Mouse (Mus musculus) embryonic facial prominence, embryonic 12.5 days (tissue): ENCODE results near the gene Mansc4. TPM values are rescaled to one million over a fixed set of nuclear protein-coding genes. Genes with fewer than 3 reads are reported as not detected.

Experiments used
- ATAC-seq: fragments of 200-750 bp; cut with Nextera tagmentation; 2 replicates; pipeline ENCODE4 v1.8.0; 2017; ENCODE audit not compliant: insufficient number of reproducible peaks, insufficient read depth, low FRiP score, low TSS enrichment
- H3K27ac ChIP-seq: fragments of 300-500 bp; sonication (generic); 2 replicates; pipeline ENCODE4 v1.5.1; 2016; ENCODE audit warnings: mild to moderate bottlenecking
- H3K27me3 ChIP-seq: fragments of 300-500 bp; sonication (generic); 2 replicates; pipeline ENCODE4 v1.6.1; 2016; ENCODE audit warnings: mild to moderate bottlenecking, moderate library complexity
- H3K36me3 ChIP-seq: fragments of 300-500 bp; sonication (generic); 2 replicates; pipeline ENCODE4 v1.6.1; 2016; ENCODE audit warnings: mild to moderate bottlenecking
- H3K4me1 ChIP-seq: fragments of 300-500 bp; sonication (generic); 2 replicates; pipeline ENCODE4 v1.6.1; 2016
- H3K4me2 ChIP-seq: fragments of 300-500 bp; sonication (generic); replicated peaks from 2 replicates; pipeline ENCODE4 v1.6.1; 2016; ENCODE audit warnings: mild to moderate bottlenecking, moderate library complexity
- H3K4me3 ChIP-seq: fragments of 300-500 bp; sonication (generic); 2 replicates; pipeline ENCODE4 v1.5.1; 2016; ENCODE audit warnings: mild to moderate bottlenecking
- H3K9ac ChIP-seq: fragments of 300-500 bp; sonication (generic); 2 replicates; pipeline ENCODE4 v1.6.1; 2016; ENCODE audit warnings: mild to moderate bottlenecking, moderate library complexity
- H3K9me3 ChIP-seq: fragments of 300-500 bp; sonication (generic); 2 replicates; pipeline ENCODE4 v1.6.1; 2016; ENCODE audit warnings: mild to moderate bottlenecking, moderate library complexity
- WGBS: fragments of 180-500 bp; shearing (Covaris S2); methylation state at CpG from one replicate; pipeline ENCODE4 v1.1.7; 2016; 5-methylcytosine and 5-hydroxymethylcytosine counted together
- polyA plus RNA-seq: library from polyadenylated mRNA; unstranded; fragments of >200 nt; fragmentation: Nextera tagmentation; extraction: Ambion mirVana; gene quantifications from 2 replicates; pipeline ENCODE4 v1.2.1, GENCODE M21; 2016

Gene Mansc4
- polyA plus RNA-seq, 1 experiment from 2014 or later: 2.7 TPM

DNA sequence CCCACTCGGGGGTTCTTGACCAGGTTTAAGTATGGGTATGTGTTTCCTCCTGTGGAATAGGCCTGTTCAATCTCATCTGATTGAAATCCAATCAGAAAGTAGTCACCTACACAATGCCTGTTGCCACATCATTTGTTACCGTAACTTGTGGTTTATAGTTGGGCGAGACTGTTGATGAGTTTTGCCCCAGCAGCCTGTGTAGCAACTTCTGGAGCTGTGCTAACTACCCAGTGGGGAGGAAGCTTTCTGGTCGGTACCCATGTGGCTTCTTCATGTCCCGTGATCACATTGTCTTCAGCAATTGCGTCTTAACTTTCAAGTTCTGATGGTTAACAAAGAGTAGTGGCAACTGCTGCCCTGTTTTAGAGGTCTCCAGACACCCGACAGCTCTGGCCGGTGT lies 35.2 kb downstream of the Mansc4 start:
- H3K9me3 ChIP-seq: no peaks in the 10 kb centered on the region
- no peak overlapping the region for H3K4me3 ChIP-seq
- no peak overlapping the region for H3K9ac ChIP-seq
- H3K27ac ChIP-seq: no peak overlapping the region
- H3K4me2 ChIP-seq: no peak overlapping the region
- ATAC-seq: no peak
- H3K27me3 ChIP-seq: no peaks in the 10 kb centered on the region
- whole genome bisulfite sequencing: 92% methylated on average over 8 of the region's 8 CpGs
- H3K36me3 ChIP-seq: peaks cover 65% of the 10 kb centered on the region
- no peaks in the 10 kb centered on the region for H3K4me1 ChIP-seq

DNA sequence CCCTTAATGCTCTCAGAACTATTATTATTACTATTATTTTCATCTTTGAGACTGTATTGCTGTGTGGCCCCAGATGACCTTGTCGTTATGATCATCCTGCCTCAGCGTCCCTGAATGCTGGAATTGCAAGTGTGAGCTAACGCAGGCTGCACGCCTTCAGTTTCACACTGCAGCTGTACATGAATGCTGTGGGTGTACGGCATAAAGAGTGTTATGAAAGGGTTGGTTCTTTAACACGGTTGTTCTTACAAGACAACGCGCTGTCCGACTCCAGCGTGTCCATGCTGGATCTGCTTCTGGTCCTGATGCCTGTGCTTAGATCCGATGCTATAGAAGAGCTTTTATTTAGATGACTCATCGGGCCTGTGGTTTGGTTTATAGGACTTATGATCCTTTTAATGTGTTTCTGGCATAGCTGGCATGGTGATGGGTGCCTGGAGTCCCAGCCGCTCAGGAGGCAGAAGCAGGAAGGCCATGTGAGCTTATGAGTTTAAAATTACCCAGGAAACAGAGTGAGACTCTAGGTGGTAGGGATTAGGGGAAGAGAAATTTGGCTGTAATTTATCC lies 37.5 kb downstream of the Mansc4 start:
- Histone ChIP-seq H3K9ac (no peak overlapping the region), H3K4me1 (no peaks in the 10 kb centered on the region), H3K9me3 (no peaks in the 10 kb centered on the region), H3K27me3 (no peaks in the 10 kb centered on the region), H3K36me3 (peaks cover 60% of the 10 kb centered on the region), H3K27ac (no peak overlapping the region), H3K4me3 (no peak overlapping the region), H3K4me2 (no peak overlapping the region)
- WGBS: 93% methylated on average over 13 of the region's 13 CpGs
- ATAC-seq: no peak

DNA sequence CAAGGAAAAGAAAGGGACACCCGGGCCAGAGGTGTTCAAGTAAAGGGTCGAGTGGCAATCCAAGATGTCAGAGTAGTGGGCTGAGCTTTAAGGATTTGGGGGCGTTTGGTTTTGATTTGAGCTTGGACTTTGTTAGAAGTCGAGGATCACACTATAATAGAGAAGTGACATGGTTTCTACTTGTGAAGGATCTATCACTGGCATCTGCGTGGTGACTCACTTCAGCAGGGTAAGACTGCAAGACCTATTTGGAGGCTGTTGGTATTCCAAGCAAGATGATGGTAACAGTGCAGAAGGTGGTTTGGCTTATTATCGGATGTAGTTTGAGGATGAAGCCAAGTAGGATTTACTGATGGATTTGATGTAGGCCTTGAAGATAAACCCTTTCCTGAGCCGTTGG lies 43.2 kb downstream of the Mansc4 start:
- peak overlapping the region; percentile 86 for H3K9ac ChIP-seq
- H3K27ac ChIP-seq: no peak overlapping the region
- H3K9me3 ChIP-seq: 0 out of 2 replicates have a peak, but pooled peaks cover 3% of the 10 kb centered on the region
- peaks cover 20% of the 10 kb centered on the region for H3K36me3 ChIP-seq
- H3K27me3 ChIP-seq: 0 out of 2 replicates have a peak, but pooled peaks cover 3% of the 10 kb centered on the region
- peak overlapping the region; percentile 89 for H3K4me3 ChIP-seq
- H3K4me2 ChIP-seq: peak overlapping the region; percentile 59
- 50% methylated on average over 7 of the region's 7 CpGs for WGBS
- no peak for ATAC-seq
- H3K4me1 ChIP-seq: peaks cover 8% of the 10 kb centered on the region; the same call in 1 of the 2 replicates

DNA sequence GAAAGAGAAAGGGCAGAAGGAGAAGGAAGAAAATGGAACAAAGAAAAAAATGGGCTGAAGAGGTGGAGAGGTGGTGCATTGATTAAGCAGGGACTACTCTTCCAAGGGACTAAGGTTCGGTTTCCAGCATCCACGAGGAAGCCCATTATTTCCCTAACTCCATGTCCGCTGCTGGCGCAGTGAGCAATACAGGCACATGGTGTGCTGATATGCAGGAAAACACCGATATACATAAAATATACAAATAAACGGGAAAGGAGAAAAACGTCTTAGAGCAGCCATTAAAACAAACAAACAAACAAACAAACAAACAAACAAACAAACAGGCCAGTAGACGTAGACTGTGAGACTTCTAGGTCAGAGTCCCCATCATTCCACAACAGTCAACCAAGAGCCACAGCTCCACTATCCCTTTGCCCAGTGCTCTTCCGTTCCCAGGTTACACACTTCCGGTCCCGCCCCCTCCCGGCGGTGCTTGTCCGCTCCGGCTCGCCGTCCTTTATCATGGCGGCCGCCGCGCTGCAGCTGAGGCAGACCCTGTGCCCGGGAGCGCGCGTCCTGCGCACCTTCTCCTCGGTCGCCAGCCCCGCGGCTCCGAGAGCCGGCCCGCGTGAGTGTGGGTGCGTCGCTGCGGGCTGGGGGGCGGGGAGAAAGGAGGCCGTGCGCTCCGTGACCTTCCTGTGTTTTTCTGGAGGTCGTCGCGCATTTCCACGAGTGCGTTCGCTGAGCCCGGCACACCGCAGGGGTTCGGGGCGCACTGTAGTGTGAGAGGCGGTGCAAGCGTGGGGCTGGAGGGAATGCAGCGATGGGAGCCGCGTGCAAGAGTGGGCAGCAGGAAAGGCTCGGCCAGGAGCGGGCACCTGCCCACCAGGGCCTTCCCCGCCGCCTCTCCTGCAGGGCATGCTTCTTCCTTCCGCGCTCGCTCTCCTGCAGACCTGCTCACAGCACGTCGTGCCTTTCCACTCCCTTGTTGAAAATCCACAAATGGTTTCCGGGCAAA lies 44.2 kb downstream of the Mansc4 start, which contains the start of gene Mrps35:
Gene Mrps35 (plus strand): TSS at position 474 of the 1,000 bp plus-strand sequence.
- 4% methylated on average over 63 of the region's 66 CpGs for whole genome bisulfite sequencing
- Histone ChIP-seq H3K9ac (peak within 1 kb of the TSS; percentile 86), H3K9me3 (0 out of 2 replicates have a peak, but pooled peaks cover 3% of the 10 kb centered on the region), H3K4me1 (peaks cover 8% of the 10 kb centered on the region; the same call in 1 of the 2 replicates), H3K36me3 (peaks cover 13% of the 10 kb centered on the region; the same call in 1 of the 2 replicates), H3K4me3 (peak within 1 kb of the TSS; percentile 89), H3K4me2 (peak within 1 kb of the TSS; percentile 59), H3K27ac (peak within 1 kb of the TSS; percentile 89), H3K27me3 (0 out of 2 replicates have a peak, but pooled peaks cover 3% of the 10 kb centered on the region)
- ATAC-seq: peak; percentile 96

DNA sequence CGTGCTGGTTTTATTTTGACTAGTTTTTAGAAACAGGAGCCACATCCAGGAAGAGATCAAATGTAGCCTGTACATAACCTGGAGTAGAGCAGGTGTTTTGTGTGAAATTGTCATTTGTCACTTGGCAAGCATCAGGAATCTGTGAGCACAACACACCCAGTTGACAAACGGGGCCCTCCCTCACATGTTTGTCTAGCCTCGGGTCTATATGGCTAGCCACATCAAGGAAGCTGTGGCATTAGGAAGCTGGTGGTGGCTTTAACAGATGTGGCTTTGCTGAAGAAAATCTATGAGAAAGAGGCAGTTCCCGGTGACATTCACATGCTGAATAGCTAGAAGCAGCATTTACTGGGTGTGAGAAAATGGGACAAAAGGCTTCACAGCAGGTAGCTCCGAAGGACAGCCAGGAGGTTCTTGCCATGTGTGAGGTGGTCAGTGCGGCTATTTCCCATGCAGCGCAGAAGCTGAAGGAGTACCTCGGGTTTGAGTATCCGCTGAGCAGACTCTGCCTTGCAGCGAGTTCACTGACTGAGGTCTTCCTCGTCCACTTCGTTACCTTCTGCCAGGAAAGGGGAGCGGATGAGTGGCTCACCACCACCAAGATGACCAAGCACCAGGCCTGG lies 54.4 kb downstream of the Mansc4 start, which contains the start of gene Rep15:
Gene Rep15 (plus strand): TSS at position 282 of the 623 bp plus-strand sequence.
- WGBS: 60% methylated on average over 13 of the region's 13 CpGs
- H3K36me3 ChIP-seq: peaks cover 21% of the 10 kb centered on the region
- no peak within 1 kb of the TSS for H3K4me3 ChIP-seq
- no peak within 1 kb of the TSS for H3K27ac ChIP-seq
- H3K9me3 ChIP-seq: no peaks in the 10 kb centered on the region
- no peaks in the 10 kb centered on the region for H3K4me1 ChIP-seq
- no peak within 1 kb of the TSS for H3K9ac ChIP-seq
- H3K27me3 ChIP-seq: no peaks in the 10 kb centered on the region
- no peak within 1 kb of the TSS for H3K4me2 ChIP-seq
- no peak for ATAC-seq

DNA sequence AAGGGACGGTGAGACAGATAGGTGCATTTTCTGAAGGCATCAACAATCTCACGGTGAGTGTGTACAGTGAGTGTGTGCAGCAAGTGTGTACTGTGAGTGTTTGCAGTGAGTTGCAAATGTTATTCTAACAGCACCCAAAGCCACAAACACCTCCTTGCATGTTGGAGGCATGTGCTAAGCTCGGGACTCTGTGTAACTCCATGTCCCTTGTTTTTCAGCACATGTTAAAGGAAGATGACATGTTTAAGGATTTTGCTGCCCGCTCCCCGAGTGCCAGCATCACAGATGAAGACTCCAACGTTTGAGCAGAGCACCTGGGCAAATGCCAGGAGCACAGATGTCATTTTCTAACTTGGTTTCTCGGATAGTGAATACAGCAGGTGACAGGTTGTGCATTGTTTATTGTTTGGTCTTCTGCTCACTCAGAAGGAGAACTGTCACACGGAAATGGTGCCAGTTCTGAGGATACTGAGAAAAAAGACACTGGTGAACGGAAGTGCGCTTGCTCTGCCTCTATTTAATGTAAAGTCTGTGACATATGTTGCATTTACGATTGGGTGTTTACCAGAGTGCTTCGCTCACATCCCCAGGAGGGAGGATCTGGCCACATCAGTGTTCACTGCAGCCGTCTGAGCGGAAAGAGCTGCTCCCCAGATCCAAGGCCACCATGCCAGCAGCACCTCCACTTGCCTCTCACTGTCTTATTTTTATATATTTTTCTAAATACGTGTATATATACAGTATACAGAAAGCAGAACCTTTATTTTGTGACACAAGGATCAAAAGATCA lies 56.5 kb downstream of the Mansc4 start:
- Histone ChIP-seq H3K4me2 (no peak overlapping the region), H3K4me3 (no peak overlapping the region), H3K27me3 (no peaks in the 10 kb centered on the region), H3K36me3 (peaks cover 39% of the 10 kb centered on the region), H3K9ac (no peak overlapping the region), H3K9me3 (no peaks in the 10 kb centered on the region), H3K27ac (no peak overlapping the region), H3K4me1 (no peaks in the 10 kb centered on the region)
- ATAC-seq: no peak
- 90% methylated on average over 15 of the region's 15 CpGs for whole genome bisulfite sequencing

DNA sequence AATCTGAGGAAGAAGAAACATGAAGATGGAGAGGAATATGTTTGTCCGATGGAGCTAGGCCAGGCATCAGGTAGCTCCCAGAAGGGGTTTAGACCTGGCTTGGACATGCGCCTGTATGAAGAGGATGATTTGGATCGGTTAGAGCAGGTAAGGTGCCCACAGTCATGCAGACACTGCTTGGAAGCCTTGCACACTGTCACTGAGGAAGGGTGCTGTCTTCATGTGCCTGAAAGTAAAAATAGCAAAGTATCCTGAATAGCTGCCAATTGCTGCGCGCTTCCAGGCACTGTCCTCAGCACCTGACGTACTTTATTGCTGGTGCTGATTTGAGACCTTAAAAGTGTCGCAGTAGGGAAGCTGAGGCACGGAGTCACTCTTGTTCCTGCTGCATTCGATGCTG lies 57.2 kb downstream of the Mansc4 start:
- WGBS: 95% methylated on average over 9 of the region's 9 CpGs
- peaks cover 42% of the 10 kb centered on the region for H3K36me3 ChIP-seq

DNA sequence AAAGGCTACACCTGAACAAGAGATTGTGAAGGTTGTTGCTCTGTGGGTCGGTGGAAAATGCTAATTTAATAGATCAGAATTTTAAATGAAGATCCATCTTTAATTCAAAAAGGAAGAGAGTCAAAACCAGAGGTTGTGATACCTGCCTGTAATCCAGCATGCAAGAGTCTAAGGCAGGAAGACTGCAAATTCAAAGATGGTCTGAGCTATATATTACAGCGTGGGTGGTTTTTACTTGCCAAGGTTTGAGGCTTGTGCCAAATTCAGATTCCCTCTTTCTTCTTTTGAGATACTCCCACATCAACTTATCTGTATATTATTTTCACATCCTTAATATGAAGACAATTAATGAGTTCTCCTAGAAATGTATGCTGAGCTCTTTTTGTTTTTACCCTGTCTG lies 58.4 kb downstream of the Mansc4 start:
- H3K27me3 ChIP-seq: no peaks in the 10 kb centered on the region
- H3K4me3 ChIP-seq: no peak overlapping the region
- ATAC-seq: no peak
- H3K27ac ChIP-seq: no peak overlapping the region
- H3K4me2 ChIP-seq: no peak overlapping the region
- H3K9ac ChIP-seq: no peak overlapping the region
- H3K4me1 ChIP-seq: no peaks in the 10 kb centered on the region
- 83% methylated on average over 2 of the region's 2 CpGs for WGBS
- peaks cover 45% of the 10 kb centered on the region for H3K36me3 ChIP-seq
- no peaks in the 10 kb centered on the region for H3K9me3 ChIP-seq

More for the DNA sequence above, 57.2 kb downstream of the Mansc4 start:
- Histone ChIP-seq H3K9me3 (no peaks in the 10 kb centered on the region), H3K27ac (no peak overlapping the region), H3K4me2 (no peak overlapping the region), H3K4me3 (no peak overlapping the region), H3K4me1 (no peaks in the 10 kb centered on the region), H3K9ac (no peak overlapping the region), H3K27me3 (no peaks in the 10 kb centered on the region)
- ATAC-seq: no peak

Other genes starting within 250 kb of the Mansc4 start
- gene Smco2, start 236.9 kb downstream of the Mansc4 start, polyA plus RNA-seq: not detected in 2 replicates
- 55.7 and 57.6 TPM in 2 replicates for gene Ppfibp1, start 198.5 kb downstream of the Mansc4 start, polyA plus RNA-seq
- gene 1700034J05Rik, start 132.6 kb downstream of the Mansc4 start, polyA plus RNA-seq: 0.11 and 0.17 TPM in 2 replicates
- gene Rep15, start 54.4 kb downstream of the Mansc4 start, polyA plus RNA-seq: 1.5 and 1.8 TPM in 2 replicates
- gene Mrps35, start 44.3 kb downstream of the Mansc4 start, polyA plus RNA-seq: 92.0 and 94.8 TPM in 2 replicates
- gene Klhl42, start 4.3 kb upstream of the Mansc4 start, polyA plus RNA-seq: 11.1 and 11.5 TPM in 2 replicates
- gene Pthlh, start 177.2 kb upstream of the Mansc4 start, polyA plus RNA-seq: 11.9 TPM in 2 replicates